Mouse (Mus musculus): Measurements from ENCODE around the gene Gm20479. TPM values are rescaled to one million over a fixed set of nuclear protein-coding genes. Genes with fewer than 3 reads are reported as not detected.
A peak's percentile ranks its signal among the peaks of the same experiment; 100 is the strongest.

The Gm20479 gene
- polyA plus RNA-seq, 2 experiments, result 0.09 TPM; not detected in 1

- Histone ChIP-seq H3K9ac (replicated peaks) (no peak overlapping the region), H3K4me3 (ENCODE audit: insufficient read depth in 1 of 2, low read depth in 2 of 2, low read length in 2 of 2) (no peak overlapping the region), H3K27me3 (ENCODE audit: control insufficient read depth, insufficient read depth, low read length) (peaks cover 24% of the 10 kb centered on the region), H3K9me3 (ENCODE audit: control insufficient read depth, low read length) (no peaks in the 10 kb centered on the region), H3K27ac (no peak overlapping the region), H3K4me1 (replicated peaks; ENCODE audit: control insufficient read depth in 2 of 2, insufficient read depth in 2 of 2, low read length in 1 of 2) (0 out of 4 replicates have a peak, but pooled peaks cover 0 to 1% of the 10 kb centered on the region in 2 experiments), H3K36me3 (replicated peaks; ENCODE audit: control insufficient read depth, insufficient read depth, low read depth) (no peaks in the 10 kb centered on the region), H3K4me2 (ENCODE audit: low read depth) (no peak overlapping the region)
- WGBS (ENCODE audit: insufficient replicate concordance), result 49% methylated on average over 6 of the region's 6 CpGs
- TF ChIP-seq EP300 (IDR thresholded peaks at IDR 0.05; ENCODE audit: low read depth) (no peak), CTCF (IDR thresholded peaks at IDR 0.05; ENCODE audit: low read depth) (no peak)
- ATAC-seq (ENCODE audit: insufficient read depth) (no peak), DNase-seq (ENCODE audit: low read depth in 3 of 3, low spot score in 3 of 3) (no peak)
Observed at GRCm38 (mm10) chr7:27389213-27389612, 32.0 kb upstream of the Gm20479 start.

GRCm38 (mm10) chr7:27384731-27385130, 27.5 kb upstream of the Gm20479 start:
- H3K36me3 ChIP-seq (replicated peaks; ENCODE audit: control insufficient read depth, insufficient read depth, low read depth), result no peaks in the 10 kb centered on the region
- H3K4me2 ChIP-seq (ENCODE audit: low read depth), result no peak overlapping the region
- no peak overlapping the region for H3K9ac ChIP-seq (replicated peaks)
- no peak overlapping the region for H3K27ac ChIP-seq
- TF ChIP-seq EP300 (IDR thresholded peaks at IDR 0.05; ENCODE audit: low read depth) (no peak), CTCF (IDR thresholded peaks at IDR 0.05; ENCODE audit: low read depth) (peak; percentile 93)
- H3K4me3 ChIP-seq (ENCODE audit: insufficient read depth in 1 of 2, low read depth in 2 of 2, low read length in 2 of 2), result no peak overlapping the region
- no peaks in the 10 kb centered on the region for H3K9me3 ChIP-seq (ENCODE audit: control insufficient read depth, low read length)
- ATAC-seq (ENCODE audit: insufficient read depth) (no peak), DNase-seq (ENCODE audit: low read depth in 3 of 3, low spot score in 3 of 3) (no peak)
- 47% methylated on average over 4 of the region's 4 CpGs for WGBS (ENCODE audit: insufficient replicate concordance)
- peaks cover 5 to 11% of the 10 kb centered on the region in 2 experiments for H3K4me1 ChIP-seq (replicated peaks; ENCODE audit: control insufficient read depth in 2 of 2, insufficient read depth in 2 of 2, low read length in 1 of 2)
- H3K27me3 ChIP-seq (ENCODE audit: control insufficient read depth, insufficient read depth, low read length), result no peaks in the 10 kb centered on the region

- Histone ChIP-seq H3K4me3 (ENCODE audit: insufficient read depth in 1 of 2, low read depth in 2 of 2, low read length in 2 of 2) (no peak overlapping the region), H3K36me3 (replicated peaks; ENCODE audit: control insufficient read depth, insufficient read depth, low read depth) (no peaks in the 10 kb centered on the region), H3K27ac (no peak overlapping the region), H3K27me3 (ENCODE audit: control insufficient read depth, insufficient read depth, low read length) (no peaks in the 10 kb centered on the region), H3K4me1 (replicated peaks; ENCODE audit: control insufficient read depth in 2 of 2, insufficient read depth in 2 of 2, low read length in 1 of 2) (peaks cover 5 to 11% of the 10 kb centered on the region in 2 experiments), H3K4me2 (ENCODE audit: low read depth) (no peak overlapping the region), H3K9ac (replicated peaks) (no peak overlapping the region), H3K9me3 (ENCODE audit: control insufficient read depth, low read length) (no peaks in the 10 kb centered on the region)
- TF ChIP-seq CTCF (IDR thresholded peaks at IDR 0.05; ENCODE audit: low read depth) (no peak), EP300 (IDR thresholded peaks at IDR 0.05; ENCODE audit: low read depth) (no peak)
- DNase-seq (ENCODE audit: low read depth in 3 of 3, low spot score in 3 of 3) (no peak), ATAC-seq (ENCODE audit: insufficient read depth) (no peak)
- WGBS (ENCODE audit: insufficient replicate concordance), result 70% methylated on average over 5 of the region's 5 CpGs
Observed at GRCm38 (mm10) chr7:27384134-27384533, 26.9 kb upstream of the Gm20479 start.

GRCm38 (mm10) chr7:27383233-27383632, 26.0 kb upstream of the Gm20479 start:
- Histone ChIP-seq H3K9ac (replicated peaks) (no peak overlapping the region), H3K9me3 (ENCODE audit: control insufficient read depth, low read length) (no peaks in the 10 kb centered on the region), H3K4me2 (ENCODE audit: low read depth) (0 out of 2 replicates have a peak overlapping the region, but pooled peaks have one; percentile 6), H3K4me1 (replicated peaks; ENCODE audit: control insufficient read depth in 2 of 2, insufficient read depth in 2 of 2, low read length in 1 of 2) (peaks cover 5 to 11% of the 10 kb centered on the region in 2 experiments), H3K27me3 (ENCODE audit: control insufficient read depth, insufficient read depth, low read length) (no peaks in the 10 kb centered on the region), H3K36me3 (replicated peaks; ENCODE audit: control insufficient read depth, insufficient read depth, low read depth) (no peaks in the 10 kb centered on the region), H3K4me3 (ENCODE audit: insufficient read depth in 1 of 2, low read depth in 2 of 2, low read length in 2 of 2) (no peak overlapping the region), H3K27ac (no peak overlapping the region; the same call in 1 of the 2 replicates)
- DNase-seq (ENCODE audit: low read depth in 3 of 3, low spot score in 3 of 3), result peak in 2 of 3 experiments; percentile 37 to 44
- WGBS (ENCODE audit: insufficient replicate concordance), result 25% methylated on average over 1 of the region's 1 CpGs
- TF ChIP-seq CTCF (IDR thresholded peaks at IDR 0.05; ENCODE audit: low read depth) (no peak), EP300 (IDR thresholded peaks at IDR 0.05; ENCODE audit: low read depth) (0 out of 2 replicates have a peak, but pooled peaks have one; percentile 11)
- ATAC-seq (ENCODE audit: insufficient read depth), result no peak

GRCm38 (mm10) chr7:27381560-27381959, 24.3 kb upstream of the Gm20479 start:
- DNase-seq (ENCODE audit: low read depth in 3 of 3, low spot score in 3 of 3) (no peak), ATAC-seq (ENCODE audit: insufficient read depth) (no peak)
- Histone ChIP-seq H3K36me3 (replicated peaks; ENCODE audit: control insufficient read depth, insufficient read depth, low read depth) (no peaks in the 10 kb centered on the region), H3K4me1 (replicated peaks; ENCODE audit: control insufficient read depth in 2 of 2, insufficient read depth in 2 of 2, low read length in 1 of 2) (peaks cover 5 to 11% of the 10 kb centered on the region in 2 experiments), H3K27ac (no peak overlapping the region), H3K9ac (replicated peaks) (no peak overlapping the region), H3K4me2 (ENCODE audit: low read depth) (no peak overlapping the region), H3K4me3 (ENCODE audit: insufficient read depth in 1 of 2, low read depth in 2 of 2, low read length in 2 of 2) (no peak overlapping the region), H3K27me3 (ENCODE audit: control insufficient read depth, insufficient read depth, low read length) (no peaks in the 10 kb centered on the region), H3K9me3 (ENCODE audit: control insufficient read depth, low read length) (no peaks in the 10 kb centered on the region)
- no peak for TF ChIP-seq CTCF (IDR thresholded peaks at IDR 0.05; ENCODE audit: low read depth)
- no peak for TF ChIP-seq EP300 (IDR thresholded peaks at IDR 0.05; ENCODE audit: low read depth)
- WGBS (ENCODE audit: insufficient replicate concordance), result 43% methylated on average over 4 of the region's 4 CpGs
